Mouse (Mus musculus): Measurements from ENCODE around the gene Prss23. TPM values are rescaled to one million over a fixed set of nuclear protein-coding genes. Genes with fewer than 3 reads are reported as not detected.

The Prss23 gene
- not detected for polyA plus RNA-seq (2017; shearing (Covaris generic))

GRCm38 (mm10) chr7:89526731-89527429 is at the start of gene Prss23:
TSS of gene Prss23 (minus strand) at chr7:89527187.

Other genes starting within 250 kb of the Prss23 start
- 37.2 TPM for gene Tmem135, start 123.0 kb downstream of the Prss23 start, polyA plus RNA-seq (2017; shearing (Covaris generic))
- gene Fzd4, start 122.8 kb downstream of the Prss23 start, polyA plus RNA-seq (2017; shearing (Covaris generic)): 0.21 TPM
- gene Me3, start 105.2 kb upstream of the Prss23 start, polyA plus RNA-seq (2017; shearing (Covaris generic)): 0.62 TPM

Data from effector memory CD4-positive, alpha-beta T cell, adult 7 months (primary cell).